Mouse (Mus musculus): Measurements from ENCODE around the gene Sema5a. TPM values are rescaled to one million over a fixed set of nuclear protein-coding genes. Genes with fewer than 3 reads are reported as not detected.

Gene Sema5a
- polyA plus RNA-seq, 1 experiment from 2014 or later: 9.2 TPM

DNA sequence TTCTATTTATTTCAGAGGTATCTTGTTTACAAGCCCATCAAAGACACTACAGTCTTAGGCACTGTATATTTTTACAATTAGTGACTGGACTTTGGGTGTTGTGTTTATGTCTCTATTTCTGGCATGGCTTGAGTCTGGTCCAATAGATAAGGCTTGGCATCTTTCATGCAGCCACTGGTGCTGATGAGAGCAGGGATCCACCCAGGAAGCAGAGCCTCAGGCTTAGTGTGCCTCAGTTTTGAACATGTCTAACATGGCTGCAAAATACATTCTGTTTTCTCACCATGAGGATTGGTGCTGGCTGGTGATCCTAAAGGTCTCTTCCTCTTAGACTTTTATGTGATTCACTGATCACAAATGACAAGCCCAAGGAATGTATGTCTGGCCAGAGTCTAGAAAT, 263.7 kb downstream of the Sema5a start:
- Histone ChIP-seq H3K9ac (replicated peaks; ENCODE audit: low read depth) (no peak overlapping the region), H3K4me1 (ENCODE audit: insufficient read depth, low read depth, low read length) (no peaks in the 10 kb centered on the region), H3K27ac (ENCODE audit: low read length) (no peak overlapping the region), H3K9me3 (ENCODE audit: low read length) (no peaks in the 10 kb centered on the region), H3K27me3 (replicated peaks; ENCODE audit: insufficient read depth, low read length) (no peaks in the 10 kb centered on the region), H3K4me3 (ENCODE audit: low read depth, low read length) (no peak overlapping the region), H3K4me2 (replicated peaks; ENCODE audit: low read depth, low read length) (no peak overlapping the region), H3K36me3 (ENCODE audit: insufficient read depth, low read length) (no peaks in the 10 kb centered on the region)
- no peak for DNase-seq (ENCODE audit: low spot score)
- TF ChIP-seq EP300 (IDR thresholded peaks at IDR 0.05) (no peak), CTCF (IDR thresholded peaks at IDR 0.05) (no peak)
- ATAC-seq: no peak

DNA sequence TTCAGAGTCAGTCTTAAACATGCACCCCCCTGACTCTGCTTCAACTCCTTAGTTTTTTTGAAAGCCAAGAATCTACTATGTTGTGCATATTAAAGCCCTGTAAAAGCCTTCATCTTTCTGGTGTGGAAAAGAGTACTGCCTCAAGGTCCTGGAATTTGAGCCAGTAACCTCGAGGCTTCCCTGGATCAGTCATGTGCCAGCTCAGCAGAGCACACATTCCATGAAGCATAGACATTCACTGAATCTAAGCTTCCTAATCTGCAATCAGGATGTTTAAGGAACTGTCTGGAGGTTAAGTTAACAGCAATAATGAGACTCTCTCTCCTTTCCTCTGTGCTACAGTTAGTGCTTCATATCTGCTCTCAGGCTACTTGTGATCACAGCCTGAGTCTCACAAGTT, 270.3 kb downstream of the Sema5a start:
- TF ChIP-seq EP300 (IDR thresholded peaks at IDR 0.05) (no peak), CTCF (IDR thresholded peaks at IDR 0.05) (no peak)
- no peak overlapping the region for H3K27ac ChIP-seq (ENCODE audit: low read length)
- 6% methylated on average over 1 of the region's 1 CpGs for WGBS

DNA sequence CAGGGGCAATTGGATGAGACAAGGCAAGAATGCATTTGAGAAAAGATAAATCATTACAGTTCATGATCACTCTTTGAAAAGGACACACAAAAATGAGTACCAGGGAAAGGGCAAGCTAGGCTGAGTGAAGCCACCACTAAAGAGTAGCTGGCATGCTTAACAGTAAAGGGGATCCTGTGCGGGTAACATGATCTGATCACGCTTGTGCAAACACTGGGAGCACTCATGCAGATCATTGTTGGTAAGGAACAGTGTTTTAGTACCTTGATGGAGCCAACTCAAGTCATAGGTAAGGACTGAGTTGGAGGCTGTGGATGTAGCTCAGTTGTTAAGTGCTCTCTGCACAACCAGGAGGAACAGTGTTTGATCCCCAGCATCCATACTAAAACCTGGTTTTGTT, 273.3 kb downstream of the Sema5a start:
- H3K36me3 ChIP-seq (ENCODE audit: insufficient read depth, low read length): no peaks in the 10 kb centered on the region
- no peak overlapping the region for H3K4me2 ChIP-seq (replicated peaks; ENCODE audit: low read depth, low read length)
- DNase-seq (ENCODE audit: low spot score) (no peak), ATAC-seq (no peak)
- H3K27ac ChIP-seq (ENCODE audit: low read length): no peak overlapping the region
- H3K27me3 ChIP-seq (replicated peaks; ENCODE audit: insufficient read depth, low read length): no peaks in the 10 kb centered on the region
- no peak overlapping the region for H3K4me3 ChIP-seq (ENCODE audit: low read depth, low read length)
- H3K9ac ChIP-seq (replicated peaks; ENCODE audit: low read depth): no peak overlapping the region
- H3K9me3 ChIP-seq (ENCODE audit: low read length): no peaks in the 10 kb centered on the region
- 76% methylated on average over 2 of the region's 2 CpGs for WGBS
- H3K4me1 ChIP-seq (ENCODE audit: insufficient read depth, low read depth, low read length): no peaks in the 10 kb centered on the region
- TF ChIP-seq EP300 (IDR thresholded peaks at IDR 0.05) (no peak), CTCF (IDR thresholded peaks at IDR 0.05) (no peak)

More for the DNA sequence above, 270.3 kb downstream of the Sema5a start:
- Histone ChIP-seq H3K4me1 (ENCODE audit: insufficient read depth, low read depth, low read length) (no peaks in the 10 kb centered on the region), H3K27me3 (replicated peaks; ENCODE audit: insufficient read depth, low read length) (no peaks in the 10 kb centered on the region), H3K4me2 (replicated peaks; ENCODE audit: low read depth, low read length) (no peak overlapping the region), H3K36me3 (ENCODE audit: insufficient read depth, low read length) (no peaks in the 10 kb centered on the region), H3K4me3 (ENCODE audit: low read depth, low read length) (no peak overlapping the region), H3K9ac (replicated peaks; ENCODE audit: low read depth) (no peak overlapping the region), H3K9me3 (ENCODE audit: low read length) (no peaks in the 10 kb centered on the region)
- ATAC-seq (no peak), DNase-seq (ENCODE audit: low spot score) (no peak)

DNA sequence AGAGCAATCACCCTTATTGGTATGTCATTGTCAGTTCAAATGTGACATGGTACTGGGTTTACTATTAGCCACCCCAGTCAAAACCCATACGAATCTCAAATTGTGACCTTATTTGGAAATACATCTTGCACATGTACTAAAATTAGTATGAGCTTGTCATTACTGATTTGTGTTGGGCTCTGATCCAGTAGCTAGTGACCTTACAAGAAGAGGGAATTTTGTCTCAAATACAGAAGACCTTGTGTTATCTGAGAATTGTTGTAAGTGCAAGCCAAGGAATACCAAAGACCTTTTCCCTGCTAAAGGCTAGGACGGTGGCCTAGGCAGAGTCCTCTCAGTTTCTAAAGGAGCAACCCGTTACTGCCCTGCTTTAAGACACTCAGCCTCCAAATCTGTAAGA, 287.9 kb downstream of the Sema5a start:
- Histone ChIP-seq H3K27me3 (replicated peaks; ENCODE audit: insufficient read depth, low read length) (no peaks in the 10 kb centered on the region), H3K4me1 (ENCODE audit: insufficient read depth, low read depth, low read length) (peaks cover 9% of the 10 kb centered on the region; the same call in 1 of the 2 replicates), H3K27ac (ENCODE audit: low read length) (no peak overlapping the region), H3K36me3 (ENCODE audit: insufficient read depth, low read length) (no peaks in the 10 kb centered on the region), H3K4me3 (ENCODE audit: low read depth, low read length) (no peak overlapping the region), H3K9me3 (ENCODE audit: low read length) (no peaks in the 10 kb centered on the region), H3K4me2 (replicated peaks; ENCODE audit: low read depth, low read length) (no peak overlapping the region), H3K9ac (replicated peaks; ENCODE audit: low read depth) (no peak overlapping the region)
- ATAC-seq: no peak
- WGBS: 36% methylated on average over 3 of the region's 3 CpGs
- DNase-seq (ENCODE audit: low spot score): peak; percentile 17
- TF ChIP-seq EP300 (IDR thresholded peaks at IDR 0.05): no peak
- no peak for TF ChIP-seq CTCF (IDR thresholded peaks at IDR 0.05)

DNA sequence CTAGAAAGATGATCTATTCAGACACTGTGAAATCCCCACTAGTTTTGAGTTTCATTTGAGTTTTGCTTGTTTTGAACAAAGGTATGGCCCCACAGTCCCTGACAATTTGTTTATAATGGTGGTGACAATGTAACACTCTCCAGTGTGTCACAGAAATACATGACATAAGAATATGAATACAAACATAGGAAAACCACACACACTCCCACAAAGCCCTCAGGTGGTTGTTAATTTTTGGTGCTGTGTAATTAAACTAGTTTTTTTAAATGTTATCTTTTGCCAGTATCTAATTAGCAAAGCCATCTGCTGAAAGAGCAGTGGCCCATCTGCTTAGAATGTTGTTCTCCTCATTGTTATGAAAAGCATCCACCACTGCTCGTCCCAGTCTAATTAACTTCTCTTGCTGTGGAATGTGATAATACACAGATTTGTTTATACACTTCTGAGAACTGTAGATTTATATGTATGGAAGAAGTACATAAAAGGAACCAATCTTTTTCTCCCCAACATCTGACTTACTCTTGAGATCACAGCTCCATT, 289.0 kb downstream of the Sema5a start:
- TF ChIP-seq CTCF (IDR thresholded peaks at IDR 0.05) (no peak), EP300 (IDR thresholded peaks at IDR 0.05) (no peak)
- Histone ChIP-seq H3K27me3 (replicated peaks; ENCODE audit: insufficient read depth, low read length) (no peaks in the 10 kb centered on the region), H3K36me3 (ENCODE audit: insufficient read depth, low read length) (no peaks in the 10 kb centered on the region), H3K9me3 (ENCODE audit: low read length) (no peaks in the 10 kb centered on the region), H3K4me2 (replicated peaks; ENCODE audit: low read depth, low read length) (no peak overlapping the region), H3K27ac (ENCODE audit: low read length) (no peak overlapping the region), H3K4me3 (ENCODE audit: low read depth, low read length) (no peak overlapping the region), H3K9ac (replicated peaks; ENCODE audit: low read depth) (no peak overlapping the region), H3K4me1 (ENCODE audit: insufficient read depth, low read depth, low read length) (peaks cover 9% of the 10 kb centered on the region; the same call in 1 of the 2 replicates)
- no peak for DNase-seq (ENCODE audit: low spot score)
- ATAC-seq: no peak
- WGBS: 31% methylated on average over 1 of the region's 1 CpGs

DNA sequence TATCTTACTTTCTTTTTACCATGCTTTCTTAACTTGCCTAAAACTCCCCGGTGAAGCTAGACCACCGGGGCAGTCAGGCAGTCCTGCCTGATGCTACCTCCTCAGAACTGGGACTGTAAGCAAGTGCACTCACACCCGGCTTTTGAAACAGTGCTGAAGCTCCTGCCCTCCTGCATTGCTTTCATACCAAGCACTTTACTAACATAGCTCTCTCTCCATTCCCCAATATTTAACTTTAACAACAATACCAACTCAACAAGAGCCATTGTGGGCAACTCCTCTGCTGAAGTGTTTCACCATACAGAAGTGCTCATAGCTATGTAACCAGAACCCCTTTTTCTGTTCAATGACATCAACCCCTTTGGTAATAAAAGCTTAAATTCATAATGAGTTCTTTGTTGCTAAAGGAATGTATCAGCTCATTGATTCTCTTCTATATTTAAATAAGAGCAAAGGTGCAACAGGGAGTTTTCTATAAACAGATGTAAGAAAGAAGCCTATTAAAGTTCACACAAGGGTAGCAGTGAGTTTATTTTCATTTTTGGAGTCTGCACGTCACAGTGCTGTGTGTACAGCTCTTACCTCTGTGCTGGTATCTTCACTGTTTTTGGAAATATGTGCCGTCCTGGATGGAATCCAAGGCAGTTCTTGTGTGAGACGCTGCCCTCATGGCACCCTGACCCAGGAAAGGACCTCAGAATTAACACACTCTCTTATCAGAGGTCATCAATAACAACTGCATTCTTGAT, 292.3 kb downstream of the Sema5a start:
- 38% methylated on average over 6 of the region's 6 CpGs for WGBS
- no peaks in the 10 kb centered on the region for H3K36me3 ChIP-seq (ENCODE audit: insufficient read depth, low read length)
- H3K27me3 ChIP-seq (replicated peaks; ENCODE audit: insufficient read depth, low read length): no peaks in the 10 kb centered on the region
- ATAC-seq (peak; percentile 89), DNase-seq (ENCODE audit: low spot score) (peak; percentile 70)
- H3K4me2 ChIP-seq (replicated peaks; ENCODE audit: low read depth, low read length): peak overlapping the region; percentile 17; the same call in 1 of the 2 replicates
- H3K4me3 ChIP-seq (ENCODE audit: low read depth, low read length): no peak overlapping the region
- H3K9ac ChIP-seq (replicated peaks; ENCODE audit: low read depth): no peak overlapping the region
- H3K9me3 ChIP-seq (ENCODE audit: low read length): no peaks in the 10 kb centered on the region
- H3K27ac ChIP-seq (ENCODE audit: low read length): no peak overlapping the region
- peaks cover 9% of the 10 kb centered on the region; the same call in 1 of the 2 replicates for H3K4me1 ChIP-seq (ENCODE audit: insufficient read depth, low read depth, low read length)
- TF ChIP-seq EP300 (IDR thresholded peaks at IDR 0.05): peak; percentile 82
- no peak for TF ChIP-seq CTCF (IDR thresholded peaks at IDR 0.05)
